Mouse (Mus musculus) kidney, adult 2 months (tissue): ENCODE results near the gene Trim8.

Experiments used
- CTCF ChIP-seq: fragments of 200-500 bp; conservative IDR thresholded peaks from 2 replicates; pipeline ENCODE4 v1.5.1; 2011; ENCODE audit warnings: low read depth, mild to moderate bottlenecking, control low read depth, low read length, moderate library complexity, mixed read lengths; ENCODE audit not compliant: insufficient read depth, insufficient read length
- POLR2A ChIP-seq: fragments of 200-500 bp; IDR thresholded peaks from one replicate; pipeline ENCODE4 v1.6.1; 2011; ENCODE audit warnings: low read depth, low read length, control low read depth

DNA sequence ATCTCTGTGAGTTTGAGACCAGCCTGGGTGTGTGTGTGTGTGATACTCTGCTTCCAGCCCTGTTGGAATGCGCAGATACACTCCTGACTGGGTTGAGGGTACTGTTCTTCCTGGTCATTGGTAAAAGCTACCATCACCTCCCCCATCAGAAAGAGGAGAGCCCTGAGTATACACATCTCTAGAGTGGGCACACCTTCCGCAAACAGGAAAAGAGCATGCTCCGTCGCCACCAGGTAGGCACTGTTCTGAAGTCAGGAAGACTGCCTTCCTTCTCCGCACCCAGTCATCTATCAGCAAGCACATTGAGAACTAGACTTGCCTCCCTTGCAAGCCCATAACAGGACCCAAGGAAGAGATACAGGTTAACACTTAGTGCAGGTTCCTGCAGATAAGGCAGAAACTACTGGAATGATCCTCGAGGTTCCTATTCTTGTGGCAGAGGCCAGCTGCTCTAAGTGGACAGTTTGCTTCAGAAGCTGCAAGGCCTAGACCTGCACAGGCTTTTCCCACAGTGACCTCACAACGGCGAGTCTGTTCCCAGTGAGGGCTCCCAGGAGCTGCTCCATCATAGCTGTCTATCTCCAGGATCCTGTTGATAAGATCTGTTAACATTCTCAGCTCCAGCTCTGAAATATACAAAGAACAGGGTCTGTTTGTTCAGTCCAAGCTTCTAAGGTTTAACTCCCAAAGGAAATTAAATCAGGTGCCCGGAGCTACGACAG, 20.7 kb upstream of the Trim8 start:
- no peak for TF ChIP-seq POLR2A
- no peak for TF ChIP-seq CTCF
